In genomic region chr13:45806600-45807525, GRCm38 (mm10) we compare ENCODE assay signal across 7 mouse cellular contexts.
A peak's percentile ranks its signal among the peaks of the same experiment; 100 is the strongest.
DNase-seq lines count a peak whose midpoint lies in the region; ATAC-seq lines count a peak whose summit lies in the region.

No protein-coding gene starts in this region.

- no peaks in the 10 kb centered on the region for H3K36me3 ChIP-seq in forebrain, embryonic 16.5 days (ENCODE audit: control insufficient read depth, insufficient read depth)
- no peaks in the 10 kb centered on the region for H3K36me3 ChIP-seq in midbrain, embryonic 14.5 days (ENCODE audit: control insufficient read depth, insufficient read depth, low read length)

- 6% methylated on average over 18 of the region's 18 CpGs for WGBS in forebrain, embryonic 16.5 days
- WGBS in midbrain, embryonic 14.5 days, result 30% methylated on average over 18 of the region's 18 CpGs

- H3K9me3 ChIP-seq in forebrain, embryonic 16.5 days (ENCODE audit: control insufficient read depth, low read length), result no peaks in the 10 kb centered on the region
- H3K9me3 ChIP-seq in midbrain, embryonic 14.5 days (ENCODE audit: control insufficient read depth, low read length), result no peaks in the 10 kb centered on the region

- DNase-seq in ES-CJ7 (ENCODE audit: low read depth, low spot score) (peak; percentile 23), ZHBTc4 (ENCODE audit: low read depth, low spot score) (peak; percentile 18)
- DNase-seq in midbrain, embryonic 14.5 days, result peak; percentile 40
- DNase-seq in kidney, postnatal 36 days, result no peak
- DNase-seq in thymus, postnatal 14 days, result no peak
- DNase-seq in adrenal gland, adult 18-20 months (ENCODE audit: low spot score in 2 of 2), result no peak

- peaks cover 31% of the 10 kb centered on the region for H3K4me1 ChIP-seq in forebrain, embryonic 16.5 days (replicated peaks; ENCODE audit: control insufficient read depth, insufficient read depth, low read length)
- H3K4me1 ChIP-seq in midbrain, embryonic 14.5 days (ENCODE audit: control insufficient read depth, insufficient read depth, low read length), result peaks cover 36% of the 10 kb centered on the region; the same call in 1 of the 2 replicates

- H3K27ac ChIP-seq in forebrain, embryonic 16.5 days (ENCODE audit: low read length), result peak overlapping the region; percentile 43
- 0 out of 2 replicates have a peak overlapping the region, but pooled peaks have one; percentile 2 for H3K27ac ChIP-seq in midbrain, embryonic 14.5 days (replicated peaks; ENCODE audit: low read depth, low read length)

- no peak overlapping the region for H3K9ac ChIP-seq in forebrain, embryonic 16.5 days (replicated peaks; ENCODE audit: low read depth, low read length)
- H3K9ac ChIP-seq in midbrain, embryonic 14.5 days (replicated peaks; ENCODE audit: low read length), result no peak overlapping the region

- no peaks in the 10 kb centered on the region for H3K27me3 ChIP-seq in forebrain, embryonic 16.5 days (replicated peaks; ENCODE audit: control insufficient read depth, insufficient read depth, low read length)
- H3K27me3 ChIP-seq in midbrain, embryonic 14.5 days (ENCODE audit: control insufficient read depth, insufficient read depth, low read length), result no peaks in the 10 kb centered on the region

- no peak for ATAC-seq in forebrain, embryonic 16.5 days
- ATAC-seq in midbrain, embryonic 14.5 days (ENCODE audit: low FRiP score, low TSS enrichment), result no peak

- H3K4me3 ChIP-seq in forebrain, embryonic 16.5 days (replicated peaks; ENCODE audit: low read length), result peak overlapping the region; percentile 26
- H3K4me3 ChIP-seq in midbrain, embryonic 14.5 days (replicated peaks; ENCODE audit: low read depth, low read length), result no peak overlapping the region

- peak overlapping the region; percentile 45 for H3K4me2 ChIP-seq in forebrain, embryonic 16.5 days (ENCODE audit: low read length)
- H3K4me2 ChIP-seq in midbrain, embryonic 14.5 days (ENCODE audit: low read length), result peak overlapping the region; percentile 42

Comparison
In these comparisons a context has a peak if more than half of its experiments do, and no peak if none do; other contexts are left out.
1. DNase-seq: peak in ES-CJ7 (single experiment), ZHBTc4 (single experiment) and midbrain, embryonic 14.5 days (single experiment); none in kidney, postnatal 36 days (0 of 2), thymus, postnatal 14 days (single experiment) and adrenal gland, adult 18-20 months (0 of 2).